Mouse (Mus musculus) forelimb bud, embryonic 11.5 days (tissue): ENCODE data around the gene Iglon5.

Experiments
- DNase-seq: peaks from one replicate; pipeline ENCODE4 v3.0.0-alpha.2; 2012; ENCODE audit warnings: low read depth, low spot score

Iglon5 gene

GRCm38 (mm10) chr7:43427406-43427805 is 62.5 kb downstream of the Iglon5 start, which contains the start of gene Lim2:
Gene Lim2, plus strand, starts transcription at chr7:43427670.
- DNase-seq = no peak

GRCm38 (mm10) chr7:43423991-43424625 is 65.8 kb downstream of the Iglon5 start:
- DNase-seq = no peak

GRCm38 (mm10) chr7:43422995-43423617 is 66.8 kb downstream of the Iglon5 start:
- DNase-seq = peak; percentile 76
